Mouse (Mus musculus) limb, embryonic 12.5 days (tissue): ENCODE data around the gene Smg6. TPM values are rescaled to one million over a fixed set of nuclear protein-coding genes. Genes with fewer than 3 reads are reported as not detected.

ENCODE experiments used
- ATAC-seq: fragments of 200-750 bp; cut with Nextera tagmentation; 2 replicates; pipeline ENCODE4 v1.8.0; 2017; ENCODE audit warnings: low read depth, moderate TSS enrichment; ENCODE audit not compliant: insufficient number of reproducible peaks, insufficient read depth, low FRiP score, low TSS enrichment
- H3K27ac ChIP-seq: fragments of 300-500 bp; sonication (generic); 2 replicates; pipeline ENCODE4 v1.5.1; 2016; ENCODE audit warnings: mild to moderate bottlenecking, moderate library complexity
- H3K27me3 ChIP-seq: fragments of 300-500 bp; sonication (generic); 2 replicates; pipeline ENCODE4 v1.6.1; 2016; ENCODE audit warnings: mild to moderate bottlenecking, moderate library complexity
- H3K36me3 ChIP-seq: fragments of 300-500 bp; sonication (generic); 2 replicates; pipeline ENCODE4 v1.6.1; 2016; ENCODE audit warnings: mild to moderate bottlenecking, moderate library complexity
- H3K4me1 ChIP-seq: fragments of 300-500 bp; sonication (generic); replicated peaks from 2 replicates; pipeline ENCODE4 v1.6.1; 2016
- H3K4me2 ChIP-seq: fragments of 300-500 bp; sonication (generic); 2 replicates; pipeline ENCODE4 v1.6.1; 2016; ENCODE audit warnings: mild to moderate bottlenecking, moderate library complexity
- H3K4me3 ChIP-seq: fragments of 300-500 bp; sonication (generic); replicated peaks from 2 replicates; pipeline ENCODE4 v1.5.1; 2016; ENCODE audit warnings: mild to moderate bottlenecking
- H3K9ac ChIP-seq: fragments of 300-500 bp; sonication (generic); replicated peaks from 2 replicates; pipeline ENCODE4 v1.6.1; 2016; ENCODE audit warnings: mild to moderate bottlenecking, moderate library complexity
- H3K9me3 ChIP-seq: fragments of 300-500 bp; sonication (generic); 2 replicates; pipeline ENCODE4 v1.6.1; 2016; ENCODE audit warnings: mild to moderate bottlenecking, moderate library complexity
- WGBS: fragments of 180-500 bp; shearing (Covaris S2); methylation state at CpG from one replicate; pipeline ENCODE4 v1.1.7; 2016; 5-methylcytosine and 5-hydroxymethylcytosine counted together
- polyA plus RNA-seq: library from polyadenylated mRNA; unstranded; fragments of >200 nt; fragmentation: Nextera tagmentation; extraction: Ambion mirVana; gene quantifications from 2 replicates; pipeline ENCODE4 v1.2.1, GENCODE M21; 2016

Smg6 gene
- polyA plus RNA-seq, result 22.4 and 22.7 TPM in 2 replicates

GRCm38 (mm10) chr11:74925577-74926387, at the start of gene Smg6, which contains the start of gene Srr:
Gene Smg6, plus strand, starts transcription at chr11:74925823.
Gene Srr, minus strand, starts transcription at chr11:74925948.
- ATAC-seq, result peak; percentile 95
- Histone ChIP-seq H3K36me3 (peaks cover 18% of the 10 kb centered on the region), H3K27ac (peak within 1 kb of the TSS; percentile 98), H3K4me1 (peaks cover 18% of the 10 kb centered on the region), H3K9ac (peak within 1 kb of the TSS; percentile 90), H3K4me3 (peak within 1 kb of the TSS; percentile 92), H3K4me2 (peak within 1 kb of the TSS; percentile 71), H3K27me3 (no peaks in the 10 kb centered on the region), H3K9me3 (no peaks in the 10 kb centered on the region)
- under 1% methylated on average over 85 of the region's 88 CpGs for WGBS

- Histone ChIP-seq H3K4me1 (peaks cover 20% of the 10 kb centered on the region), H3K9me3 (no peaks in the 10 kb centered on the region), H3K9ac (no peak overlapping the region; the same call in 1 of the 2 replicates), H3K36me3 (no peaks in the 10 kb centered on the region), H3K4me3 (no peak overlapping the region), H3K4me2 (peak overlapping the region; percentile 39), H3K27me3 (no peaks in the 10 kb centered on the region), H3K27ac (no peak overlapping the region; the same call in 1 of the 2 replicates)
- 0 out of 2 replicates have a peak, but pooled peaks have one; percentile 63 for ATAC-seq
- WGBS, result 4% methylated on average over 9 of the region's 9 CpGs
Measured at GRCm38 (mm10) chr11:74876801-74877200, 48.8 kb upstream of the Smg6 start.

GRCm38 (mm10) chr11:74880999-74881398, 44.6 kb upstream of the Smg6 start:
- H3K4me2 ChIP-seq, result no peak overlapping the region
- WGBS, result 87% methylated on average over 9 of the region's 9 CpGs
- H3K4me3 ChIP-seq, result no peak overlapping the region
- no peak overlapping the region for H3K9ac ChIP-seq
- no peaks in the 10 kb centered on the region for H3K9me3 ChIP-seq
- no peak overlapping the region for H3K27ac ChIP-seq
- no peaks in the 10 kb centered on the region for H3K36me3 ChIP-seq
- ATAC-seq, result no peak
- peaks cover 9% of the 10 kb centered on the region for H3K4me1 ChIP-seq
- no peaks in the 10 kb centered on the region for H3K27me3 ChIP-seq

- WGBS, result 74% methylated on average over 14 of the region's 14 CpGs
- no peaks in the 10 kb centered on the region for H3K36me3 ChIP-seq
- peaks cover 3% of the 10 kb centered on the region for H3K4me1 ChIP-seq
- no peak overlapping the region for H3K4me3 ChIP-seq
- no peak overlapping the region for H3K27ac ChIP-seq
- H3K9ac ChIP-seq, result no peak overlapping the region
- H3K27me3 ChIP-seq, result no peaks in the 10 kb centered on the region
- no peak overlapping the region for H3K4me2 ChIP-seq
- ATAC-seq, result no peak
- no peaks in the 10 kb centered on the region for H3K9me3 ChIP-seq
Measured at GRCm38 (mm10) chr11:74881979-74882378, 43.6 kb upstream of the Smg6 start.

GRCm38 (mm10) chr11:74883098-74883497, 42.5 kb upstream of the Smg6 start:
- no peak overlapping the region for H3K9ac ChIP-seq
- H3K4me2 ChIP-seq, result no peak overlapping the region
- no peaks in the 10 kb centered on the region for H3K27me3 ChIP-seq
- H3K4me1 ChIP-seq, result no peaks in the 10 kb centered on the region
- H3K36me3 ChIP-seq, result no peaks in the 10 kb centered on the region
- H3K4me3 ChIP-seq, result no peak overlapping the region
- H3K27ac ChIP-seq, result no peak overlapping the region
- H3K9me3 ChIP-seq, result no peaks in the 10 kb centered on the region
- ATAC-seq, result no peak
- 93% methylated on average over 10 of the region's 10 CpGs for WGBS

- H3K4me3 ChIP-seq, result no peak overlapping the region
- H3K9ac ChIP-seq, result no peak overlapping the region
- H3K36me3 ChIP-seq, result peaks cover 4% of the 10 kb centered on the region
- peaks cover 9% of the 10 kb centered on the region for H3K4me1 ChIP-seq
- H3K4me2 ChIP-seq, result no peak overlapping the region
- no peak overlapping the region for H3K27ac ChIP-seq
- ATAC-seq, result no peak
- no peaks in the 10 kb centered on the region for H3K27me3 ChIP-seq
- WGBS, result 83% methylated on average over 4 of the region's 4 CpGs
- H3K9me3 ChIP-seq, result no peaks in the 10 kb centered on the region
Measured at GRCm38 (mm10) chr11:74894619-74895018, 31.0 kb upstream of the Smg6 start.

GRCm38 (mm10) chr11:74895980-74896900, 29.4 kb upstream of the Smg6 start:
- peak; percentile 38; the same call in 1 of the 2 replicates for ATAC-seq
- peak overlapping the region; percentile 83 for H3K4me3 ChIP-seq
- peak overlapping the region; percentile 77 for H3K27ac ChIP-seq
- WGBS, result 1% methylated on average over 55 of the region's 55 CpGs
- H3K36me3 ChIP-seq, result peaks cover 20% of the 10 kb centered on the region
- peak overlapping the region; percentile 99 for H3K4me2 ChIP-seq
- peaks cover 9% of the 10 kb centered on the region for H3K4me1 ChIP-seq
- H3K27me3 ChIP-seq, result no peaks in the 10 kb centered on the region
- H3K9me3 ChIP-seq, result no peaks in the 10 kb centered on the region
- peak overlapping the region; percentile 77 for H3K9ac ChIP-seq

- Histone ChIP-seq H3K9ac (peak within 1 kb of the TSS; percentile 77), H3K9me3 (no peaks in the 10 kb centered on the region), H3K36me3 (peaks cover 29% of the 10 kb centered on the region), H3K4me3 (peak within 1 kb of the TSS; percentile 83), H3K4me2 (peak within 1 kb of the TSS; percentile 99), H3K27ac (peak within 1 kb of the TSS; percentile 77), H3K27me3 (no peaks in the 10 kb centered on the region), H3K4me1 (peaks cover 9% of the 10 kb centered on the region)
- under 1% methylated on average over 66 of the region's 74 CpGs for WGBS
- peak; percentile 58 for ATAC-seq
Measured at GRCm38 (mm10) chr11:74896901-74897677, 28.5 kb upstream of the Smg6 start, which contains the start of gene Sgsm2. Gene Sgsm2, minus strand, starts transcription at chr11:74897060.

GRCm38 (mm10) chr11:74897678-74898516, 27.7 kb upstream of the Smg6 start, which contains the start of gene Tsr1:
Gene Tsr1, plus strand, starts transcription at chr11:74898071.
- H3K27me3 ChIP-seq, result no peaks in the 10 kb centered on the region
- H3K9me3 ChIP-seq, result no peaks in the 10 kb centered on the region
- H3K27ac ChIP-seq, result peak within 1 kb of the TSS; percentile 77
- peaks cover 9% of the 10 kb centered on the region for H3K4me1 ChIP-seq
- peak within 1 kb of the TSS; percentile 99 for H3K4me2 ChIP-seq
- H3K36me3 ChIP-seq, result peaks cover 36% of the 10 kb centered on the region
- peak within 1 kb of the TSS; percentile 77 for H3K9ac ChIP-seq
- peak within 1 kb of the TSS; percentile 83 for H3K4me3 ChIP-seq
- peak; percentile 82 for ATAC-seq
- under 1% methylated on average over 54 of the region's 54 CpGs for WGBS

- ATAC-seq, result no peak
Measured at GRCm38 (mm10) chr11:74898517-74898827, 27.2 kb upstream of the Smg6 start.

More at GRCm38 (mm10) chr11:74898517-74898827, 27.2 kb upstream of the Smg6 start:
- WGBS, result 1% methylated on average over 7 of the region's 7 CpGs
- Histone ChIP-seq H3K4me2 (peak overlapping the region; percentile 99), H3K36me3 (peaks cover 41% of the 10 kb centered on the region), H3K9ac (peak overlapping the region; percentile 77), H3K9me3 (no peaks in the 10 kb centered on the region), H3K27me3 (no peaks in the 10 kb centered on the region), H3K4me1 (peaks cover 9% of the 10 kb centered on the region), H3K27ac (peak overlapping the region; percentile 77; the same call in 1 of the 2 replicates), H3K4me3 (peak overlapping the region; percentile 83)
